Mouse (Mus musculus): ENCODE results near the gene Snx13. TPM values are rescaled to one million over a fixed set of nuclear protein-coding genes. Genes with fewer than 3 reads are reported as not detected.
A peak's percentile ranks its signal among the peaks of the same experiment; 100 is the strongest.

The Snx13 gene
- total RNA-seq (2021): 10 to 100 TPM; 65.7 to 67.8 TPM

DNA sequence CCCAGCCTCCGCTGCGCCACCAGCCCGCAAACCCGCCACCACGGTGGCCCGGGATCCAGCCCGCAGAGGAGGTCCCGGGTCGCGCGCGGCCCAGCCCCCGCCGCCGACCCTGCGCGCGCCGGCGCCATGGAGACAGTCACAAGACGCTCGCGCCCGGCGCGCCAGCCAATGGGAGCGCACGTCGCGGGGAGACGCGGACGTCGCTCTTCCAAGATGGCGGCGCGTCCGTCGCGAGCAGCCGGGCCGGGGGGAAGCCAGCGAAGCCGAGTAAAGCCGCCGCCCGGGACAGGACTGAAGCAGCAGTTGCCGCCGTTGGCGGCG, at the start of gene Snx13:
Gene Snx13, plus strand, starts transcription at position 188 of the 321 bp plus-strand sequence.
- intact Hi-C loops (cut with DNase I): loop anchor here (5.0 kb wide), 1 partner anchor 55 kb away; no protein-coding TSS in a partner anchor
- DNase-seq: peak; percentile 86 to 91

GRCm38 (mm10) chr12:34997597-34998182, 49.3 kb upstream of the Snx13 start:
- DNase-seq: no peak
- intact Hi-C loops (cut with DNase I): no loop called here

DNA sequence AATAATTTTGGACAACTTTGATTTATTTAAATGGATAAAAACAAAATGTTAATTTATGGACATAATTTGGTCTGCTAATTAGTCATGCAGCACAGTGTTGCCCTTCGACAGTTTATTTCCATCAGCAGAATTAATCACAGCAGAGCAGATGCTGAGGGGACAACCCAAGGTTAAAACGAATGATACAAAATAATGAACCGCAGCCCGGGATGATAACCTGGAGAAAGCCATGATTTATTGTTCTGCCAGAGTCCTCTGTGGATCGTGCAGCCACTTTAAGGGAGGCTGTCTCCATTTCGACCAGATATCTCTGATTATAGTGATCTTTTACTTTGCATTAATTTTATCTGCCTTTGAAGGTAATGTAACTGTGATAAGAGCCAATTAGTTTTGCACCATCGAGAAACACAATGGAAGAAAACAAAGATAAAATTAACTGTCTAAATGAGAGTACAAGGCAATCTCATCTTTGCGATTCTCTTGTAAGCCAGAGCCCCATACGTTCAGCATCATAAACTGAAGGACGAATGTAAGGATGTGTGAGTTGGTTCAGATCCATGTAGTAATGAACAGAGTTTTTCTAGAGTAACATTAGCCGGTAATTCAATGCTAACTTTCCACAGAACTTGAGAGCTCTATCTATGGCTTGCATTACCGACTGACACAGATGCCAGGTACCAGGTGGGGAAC, 48.1 kb upstream of the Snx13 start:
- DNase-seq: no peak
- intact Hi-C loops (cut with DNase I): no loop called here

DNA sequence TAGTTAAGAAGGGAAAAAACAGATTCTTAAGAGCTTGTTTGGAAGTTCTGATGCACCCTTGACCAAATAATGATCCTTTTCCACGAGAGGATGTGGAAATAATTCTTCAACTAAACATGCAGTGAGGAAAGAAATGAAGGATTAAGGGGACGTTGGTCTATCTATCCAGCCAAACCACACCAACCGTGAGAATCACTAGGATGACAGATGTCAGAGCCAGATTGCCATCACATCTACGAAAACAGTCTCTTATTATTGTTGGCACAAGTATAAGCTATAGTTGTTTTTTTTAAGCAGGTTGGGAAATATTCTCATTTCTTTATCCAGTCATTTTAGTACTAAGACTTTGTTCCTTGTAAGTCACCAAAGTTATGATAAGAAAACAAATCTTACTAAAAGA, 46.7 kb upstream of the Snx13 start:
- DNase-seq: no peak
- intact Hi-C loops (cut with DNase I): no loop called here

GRCm38 (mm10) chr12:35005748-35006147, 41.2 kb upstream of the Snx13 start:
- DNase-seq: no peak
- intact Hi-C loops (cut with DNase I): no loop called here

GRCm38 (mm10) chr12:35007851-35008250, 39.1 kb upstream of the Snx13 start:
- intact Hi-C loops (cut with DNase I): no loop called here
- no peak for DNase-seq

DNA sequence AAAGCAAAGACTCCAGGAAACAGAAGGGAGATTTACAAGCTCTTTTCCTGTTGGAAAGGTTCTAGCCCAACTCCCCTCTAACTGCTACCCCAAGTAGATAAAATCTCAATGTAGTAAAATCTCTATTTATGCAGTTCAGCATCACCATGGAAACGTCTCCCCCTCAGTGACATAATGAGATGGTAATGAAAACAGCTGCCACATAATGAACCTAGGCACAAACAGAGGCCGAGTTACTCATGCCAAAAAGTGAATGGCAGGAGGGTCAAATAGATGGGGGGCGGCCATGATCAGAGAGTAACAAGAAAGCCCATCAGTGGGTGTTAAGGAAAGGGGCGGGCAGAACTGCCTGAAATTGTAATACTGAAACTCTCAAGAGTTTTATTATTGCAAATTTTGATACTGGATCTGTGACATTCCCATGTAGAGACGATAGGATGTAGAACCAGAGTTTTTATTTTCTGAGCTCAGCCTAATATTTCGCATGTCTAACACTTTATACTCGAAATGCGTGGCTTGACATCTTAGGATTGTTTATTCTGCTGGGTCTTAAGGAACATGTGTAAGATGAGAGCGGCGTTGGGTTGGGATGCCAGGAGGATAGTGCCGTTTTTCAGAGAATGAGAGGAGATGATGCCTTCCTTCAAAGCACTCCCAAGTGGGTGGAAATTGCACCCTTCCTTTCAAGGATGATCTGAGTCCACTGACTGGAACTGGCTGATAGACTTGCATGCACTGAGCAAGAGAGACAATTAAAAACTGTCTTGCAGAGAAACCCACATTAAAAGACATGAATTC, 38.4 kb upstream of the Snx13 start:
- intact Hi-C loops (cut with DNase I): no loop called here
- DNase-seq: no peak

DNA sequence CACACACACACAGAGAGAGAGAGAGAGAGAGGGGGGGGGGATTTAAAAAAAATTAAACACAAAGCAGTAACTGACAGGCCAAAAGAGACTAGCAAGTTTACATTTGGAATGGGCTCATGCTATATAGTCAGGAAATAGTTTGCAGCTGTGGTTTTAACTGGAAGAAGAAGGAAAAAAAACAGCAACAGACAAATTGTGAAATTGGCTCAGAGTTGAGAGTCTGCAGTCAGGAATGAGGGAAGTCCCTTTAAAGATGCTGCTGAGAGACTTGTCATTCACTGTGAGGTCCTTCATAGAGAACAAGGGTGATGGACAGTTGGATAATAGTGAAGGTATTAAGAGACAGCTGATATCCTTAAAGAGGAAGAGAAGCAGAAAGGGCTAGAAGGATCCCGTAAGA, 35.5 kb upstream of the Snx13 start:
- intact Hi-C loops (cut with DNase I): no loop called here
- no peak for DNase-seq

DNA sequence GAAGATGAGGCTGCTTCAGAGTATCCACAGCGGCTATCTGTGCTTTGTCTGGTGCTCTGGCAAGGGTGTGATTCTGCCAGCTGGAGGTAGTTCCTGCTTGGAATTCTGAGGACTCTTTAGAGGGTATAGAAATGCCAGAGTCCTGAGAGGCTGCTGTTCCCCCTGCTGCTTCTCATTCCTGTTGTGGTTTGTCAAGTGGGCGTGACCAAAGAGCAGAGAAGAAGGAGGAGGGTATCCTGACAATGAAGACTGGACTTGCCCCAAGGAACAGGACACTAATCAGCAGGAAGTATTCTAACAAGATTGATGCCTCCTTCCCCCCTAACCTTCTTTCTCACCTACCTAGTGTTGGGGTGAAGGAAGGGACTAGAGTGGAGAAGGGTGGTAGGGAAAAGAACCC, 33.0 kb upstream of the Snx13 start:
- DNase-seq: no peak
- intact Hi-C loops (cut with DNase I): no loop called here

- intact Hi-C loops (cut with DNase I): loop anchor here (2.0 kb wide), 1 partner anchor 351 kb away; no protein-coding TSS in a partner anchor
- DNase-seq: no peak
These were observed 30.9 kb upstream of the Snx13 start for GRCm38 (mm10) chr12:35016056-35016455.

DNA sequence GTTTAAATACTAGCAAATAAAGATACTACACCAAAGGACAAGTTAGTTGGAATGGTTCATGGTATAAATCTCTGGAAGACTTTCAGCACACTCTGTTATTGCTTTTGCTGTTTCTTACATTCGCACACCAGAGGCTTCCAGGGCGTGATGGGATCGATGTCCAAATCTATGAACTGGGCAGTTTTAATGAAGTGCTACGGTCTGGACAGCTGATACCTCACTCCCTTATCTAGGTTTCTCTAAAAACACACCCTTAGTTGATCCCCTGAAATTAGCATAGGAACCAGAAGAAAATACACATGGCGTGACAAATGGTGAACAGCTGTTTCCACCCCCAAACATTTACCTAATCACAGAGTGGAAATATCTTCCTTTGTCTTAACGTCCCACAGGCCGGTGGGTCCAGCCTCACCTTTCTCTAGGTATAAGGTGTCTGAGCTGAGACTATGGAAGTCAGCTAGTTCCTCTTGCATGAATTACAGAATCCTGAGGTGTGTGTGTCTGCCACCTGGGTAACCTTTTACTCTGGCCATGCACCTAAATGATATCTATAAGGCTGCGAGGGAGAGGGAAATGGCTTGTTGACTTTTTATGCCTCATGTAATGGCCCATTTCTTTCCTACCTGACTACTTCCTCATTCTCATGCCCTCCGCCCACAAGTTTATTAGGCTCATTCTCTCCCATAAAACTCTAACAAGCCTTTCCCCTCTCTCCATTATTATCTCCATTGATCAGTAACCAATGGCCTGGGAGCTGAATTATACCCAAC, 30.3 kb upstream of the Snx13 start:
- DNase-seq: no peak
- intact Hi-C loops (cut with DNase I): loop anchor here (2.0 kb wide), 1 partner anchor 352 kb away; no protein-coding TSS in a partner anchor

GRCm38 (mm10) chr12:35018679-35019237, 28.2 kb upstream of the Snx13 start:
- DNase-seq: no peak
- intact Hi-C loops (cut with DNase I): no loop called here

DNA sequence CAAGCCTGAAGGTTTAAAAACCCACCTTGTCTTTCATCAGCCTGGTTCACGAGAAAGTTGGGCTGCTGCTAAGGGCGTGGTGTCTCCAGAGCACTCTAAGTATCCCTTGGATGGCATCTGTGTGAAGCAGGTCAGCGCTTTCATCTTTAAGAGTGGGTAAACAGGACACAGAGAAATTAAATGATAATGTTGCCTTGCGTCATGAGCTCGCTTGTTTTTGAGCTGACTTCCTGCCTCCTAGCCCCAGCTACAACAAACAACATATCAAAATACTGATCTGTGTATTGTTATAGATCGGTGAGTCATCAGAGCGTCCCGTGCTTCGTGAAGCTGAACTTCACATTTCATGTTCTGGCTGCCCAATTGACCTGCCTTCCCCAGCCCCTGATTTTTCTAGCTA, 25.7 kb upstream of the Snx13 start:
- DNase-seq: no peak
- intact Hi-C loops (cut with DNase I): no loop called here

- no peak for DNase-seq
- intact Hi-C loops (cut with DNase I): no loop called here
These were observed 24.9 kb upstream of the Snx13 start for GRCm38 (mm10) chr12:35022066-35022465.

DNA sequence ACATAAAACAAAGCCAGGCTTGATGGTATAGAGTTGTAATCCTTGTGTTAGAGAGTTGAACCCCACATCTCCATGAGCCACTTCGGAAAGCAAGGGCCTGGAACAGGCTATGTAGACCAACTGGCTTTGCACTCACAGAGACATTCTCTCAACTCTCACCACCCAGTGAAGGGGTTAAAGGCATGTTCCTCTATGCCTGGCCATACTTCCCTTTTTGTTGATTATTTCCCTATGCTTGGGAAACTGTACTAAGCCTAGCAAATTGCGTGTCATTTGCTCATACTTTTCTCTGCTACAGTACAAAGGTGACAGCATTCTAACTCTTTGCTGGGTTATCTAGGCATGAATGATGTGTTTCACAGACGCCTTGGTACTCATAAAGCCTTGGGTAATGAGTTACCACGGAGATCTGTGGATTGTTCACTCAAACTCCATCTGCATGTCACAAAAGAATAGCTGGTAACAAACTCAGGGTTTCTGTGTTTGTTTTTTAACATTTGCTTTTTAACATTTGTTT, 21.0 kb upstream of the Snx13 start:
- intact Hi-C loops (cut with DNase I): no loop called here

GRCm38 (mm10) chr12:35027533-35027932, 19.5 kb upstream of the Snx13 start:
- intact Hi-C loops (cut with DNase I): no loop called here
- DNase-seq: no peak

More for the DNA sequence above, 21.0 kb upstream of the Snx13 start:
- DNase-seq: no peak

DNA sequence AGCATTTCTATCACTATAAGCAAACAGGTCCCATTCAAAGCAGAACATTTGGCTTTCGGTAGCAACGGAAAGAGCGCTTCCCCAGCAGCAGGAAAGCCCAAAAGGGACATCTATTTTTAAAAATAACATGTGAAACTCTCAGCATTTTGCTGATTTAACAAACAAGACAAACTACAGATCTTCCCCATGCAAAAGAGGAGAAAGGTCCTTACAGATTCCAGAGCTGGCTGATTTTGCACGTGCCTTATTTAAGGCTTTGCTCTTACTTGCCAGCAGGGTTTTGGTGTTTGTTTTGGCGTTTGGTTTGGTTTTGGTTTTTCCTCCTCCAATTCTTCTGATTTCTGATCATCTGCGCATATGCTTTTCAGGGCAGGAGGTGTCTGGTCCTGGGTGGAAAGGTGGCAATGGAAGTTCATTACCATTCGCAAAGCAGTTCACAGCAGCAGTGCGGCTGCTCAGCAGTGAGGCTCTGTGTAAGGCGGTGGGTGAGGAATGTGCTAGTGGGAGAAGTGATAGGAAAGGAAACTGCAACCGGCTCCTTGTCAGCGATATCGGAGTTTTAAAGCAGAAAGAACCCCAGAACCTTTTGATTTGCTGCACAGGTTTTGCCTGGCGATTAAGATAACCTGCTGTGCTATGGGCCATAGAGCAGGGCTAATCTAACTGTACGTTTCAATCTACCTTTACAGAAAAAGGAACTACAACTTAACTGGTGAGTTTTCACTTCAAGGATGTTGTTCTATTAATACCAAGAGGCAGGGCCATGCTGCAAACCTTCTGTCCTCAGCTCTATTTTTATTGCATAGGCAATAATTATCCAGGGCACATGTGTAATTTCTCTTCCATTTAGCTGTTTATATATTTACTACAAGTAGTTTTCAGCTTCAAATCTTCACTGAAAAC, 8.1 kb upstream of the Snx13 start:
- peak; percentile 44 for DNase-seq
- intact Hi-C loops (cut with DNase I): no loop called here

DNA sequence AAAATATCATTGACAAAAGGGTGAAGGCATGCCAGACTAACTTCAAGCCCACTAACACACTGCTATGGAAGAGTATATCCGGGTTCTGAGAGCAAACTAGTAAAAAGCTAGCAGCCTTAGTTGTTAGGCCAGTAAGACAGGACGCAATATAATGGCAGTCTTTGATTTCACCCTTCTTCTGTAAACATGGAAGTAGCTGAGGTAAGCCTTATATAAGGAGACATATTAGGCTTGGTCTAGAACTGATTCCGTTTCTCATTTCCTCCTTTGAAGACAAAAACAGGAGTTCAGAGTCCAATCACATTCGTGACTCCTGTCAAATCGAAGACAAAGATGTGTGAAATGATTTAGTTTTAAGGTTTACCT, 7.4 kb upstream of the Snx13 start:
- intact Hi-C loops (cut with DNase I): no loop called here
- no peak for DNase-seq

DNA sequence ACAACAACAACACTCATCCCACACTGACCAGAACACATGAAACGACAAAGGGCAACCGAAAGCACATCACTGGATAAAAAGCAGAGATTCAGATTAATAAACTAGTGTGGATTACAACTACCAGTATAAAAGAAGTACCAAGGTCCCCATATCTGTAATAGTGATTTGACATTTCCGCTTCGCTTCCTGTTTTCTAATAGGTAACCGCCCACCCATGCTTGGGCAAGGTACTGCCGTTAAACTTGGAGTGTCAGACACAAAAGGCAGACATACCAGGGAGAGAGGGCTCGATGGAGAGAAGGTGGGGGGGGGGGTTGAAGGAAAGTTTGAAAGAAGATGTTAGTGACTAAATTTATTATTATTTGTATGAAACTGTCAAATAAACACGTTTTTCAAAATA, 5.0 kb upstream of the Snx13 start:
- intact Hi-C loops (cut with DNase I): no loop called here
- no peak for DNase-seq
